Mouse (Mus musculus) MEL (cell line): ENCODE measurements at regions not wholly inside any gene's neighbourhood (a gene's known extent, or its start where the extent isn't known, plus 50 kb on each side); places are given as distances from the start of the nearest gene placed in this dataset.

Source experiments
- DNase-seq: peaks from one replicate; pipeline ENCODE4 v3.0.0; 2011; ENCODE audit warnings: low read depth, low spot score
- H3K27ac ChIP-seq: 2 replicates; pipeline ENCODE4 v1.5.1; 2012; ENCODE audit warnings: low read depth, mild to moderate bottlenecking, control low read depth, low read length, moderate library complexity; ENCODE audit not compliant: control insufficient read depth
- H3K27me3 ChIP-seq, 2 experiments: fragments of 150-350 bp in 1 of 2; sonication (generic) in 1 of 2; 2 replicates each; pipeline ENCODE4 v1.6.1; 2012; ENCODE audit warnings: low read length in 2 of 2, mild to moderate bottlenecking in 2 of 2, improper control_type of control experiment in 1 of 2, moderate library complexity in 1 of 2; ENCODE audit not compliant: insufficient read depth in 2 of 2, control insufficient read depth in 1 of 2
- H3K36me3 ChIP-seq, 2 experiments: 2 replicates each; pipeline ENCODE4 v1.6.1; 2012 to 2014; ENCODE audit warnings: low read length in 2 of 2, improper control_type of control experiment in 1 of 2, inconsistent platforms in 1 of 2, mild to moderate bottlenecking in 1 of 2; ENCODE audit not compliant: insufficient read depth in 2 of 2, control insufficient read depth in 1 of 2
- H3K4me1 ChIP-seq, 2 experiments: fragments of 150-350 bp in 1 of 2; sonication (generic) in 1 of 2; 2 replicates each; pipeline ENCODE4 v1.6.1; 2012; ENCODE audit warnings: low read length in 2 of 2, improper control_type of control experiment in 1 of 2, mild to moderate bottlenecking in 1 of 2; ENCODE audit not compliant: insufficient read depth in 2 of 2, control insufficient read depth in 1 of 2
- H3K4me3 ChIP-seq, 2 experiments: fragments of 150-350 bp in 1 of 2; sonication (generic) in 1 of 2; 2 replicates each; pipeline ENCODE4 v1.5.1; 2012; ENCODE audit warnings: low read depth in 2 of 2, low read length in 2 of 2, mild to moderate bottlenecking in 2 of 2, moderate library complexity in 2 of 2, control low read depth in 1 of 2, improper control_type of control experiment in 1 of 2; ENCODE audit not compliant: control insufficient read depth in 1 of 2, insufficient read depth in 1 of 2
- H3K79me2 ChIP-seq: 2 replicates; pipeline ENCODE4 v1.6.1; 2012; ENCODE audit warnings: mild to moderate bottlenecking, low read length, moderate library complexity; ENCODE audit not compliant: control insufficient read depth, poor library complexity, insufficient read depth
- H3K9ac ChIP-seq: 2 replicates; pipeline ENCODE4 v1.6.1; 2012; ENCODE audit warnings: low read depth, mild to moderate bottlenecking, control low read depth, low read length, moderate library complexity; ENCODE audit not compliant: control insufficient read depth, poor library complexity, severe bottlenecking
- H3K9me3 ChIP-seq: fragments of 150-350 bp; sonication (generic); replicated peaks from 2 replicates; pipeline ENCODE4 v1.6.1; 2012; ENCODE audit warnings: mild to moderate bottlenecking, low read length, improper control_type of control experiment, moderate library complexity; ENCODE audit not compliant: insufficient read depth
- MAZ ChIP-seq: IDR thresholded peaks from 2 replicates; pipeline ENCODE4 v1.6.1; 2012; ENCODE audit warnings: low read depth, mild to moderate bottlenecking, inconsistent platforms, low read length, improper control_type of control experiment
- MEF2A ChIP-seq: IDR thresholded peaks from 2 replicates; pipeline ENCODE4 v1.6.1; 2014; ENCODE audit warnings: low read depth, mild to moderate bottlenecking, inconsistent platforms, low read length, improper control_type of control experiment; ENCODE audit not compliant: poor library complexity, insufficient replicate concordance, severe bottlenecking; ENCODE audit errors: extremely low read depth
- TBP ChIP-seq: IDR thresholded peaks from 2 replicates; pipeline ENCODE4 v1.8.0; 2011; ENCODE audit warnings: low read depth, low read length, improper control_type of control experiment

DNA sequence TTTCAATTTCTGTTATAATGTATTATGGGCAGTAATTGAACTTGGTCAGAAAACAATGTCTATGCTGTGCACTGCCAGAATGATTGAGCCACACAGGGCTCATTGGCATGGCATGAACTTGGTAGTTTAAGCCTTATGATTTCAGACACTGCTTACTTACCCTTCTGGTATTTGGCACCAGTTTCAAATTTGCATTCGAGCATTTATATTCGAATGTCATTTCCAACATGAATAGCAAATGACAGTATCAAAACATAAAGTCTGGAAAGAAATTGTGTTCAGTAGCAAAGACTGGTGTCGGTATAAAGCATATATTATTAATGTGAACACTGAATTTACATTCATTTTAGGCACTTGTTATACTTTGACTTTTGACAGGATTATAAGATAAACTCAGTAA, 50.8 kb upstream of the Robo2 start:
- H3K4me1 ChIP-seq = no peaks in the 10 kb centered on the region
- H3K9ac ChIP-seq = no peak overlapping the region
- H3K27ac ChIP-seq = no peak overlapping the region
- no peak for DNase-seq
- H3K36me3 ChIP-seq = no peaks in the 10 kb centered on the region
- H3K9me3 ChIP-seq = no peaks in the 10 kb centered on the region
- H3K27me3 ChIP-seq = no peaks in the 10 kb centered on the region; a peak in 1 of 4 replicates
- no peak overlapping the region for H3K4me3 ChIP-seq
- TF ChIP-seq MEF2A (no peak), MAZ (no peak), TBP (no peak)
- TF ChIP-seq, all 39 proteins: peak for 0
- no peaks in the 10 kb centered on the region for H3K79me2 ChIP-seq
